Mouse (Mus musculus): ENCODE measurements around the gene Odf3l1. TPM values are rescaled to one million over a fixed set of nuclear protein-coding genes. Genes with fewer than 3 reads are reported as not detected.

The Odf3l1 gene
- polyA plus RNA-seq, 1 experiment from 2014 or later = not detected

GRCm38 (mm10) chr9:56803146-56803545, 61.3 kb downstream of the Odf3l1 start:
- H3K4me3 ChIP-seq (ENCODE audit: inconsistent target) = no peak overlapping the region
- no peaks in the 10 kb centered on the region for H3K79me2 ChIP-seq (ENCODE audit: inconsistent target)
- H3K27ac ChIP-seq = no peak overlapping the region
- H3K36me3 ChIP-seq (ENCODE audit: inconsistent target) = no peaks in the 10 kb centered on the region
- 97% methylated on average over 7 of the region's 7 CpGs for WGBS (ENCODE audit: missing documents)

Other genes starting within 250 kb of the Odf3l1 start
- not detected in 3 replicates for gene Lingo1, start 68.2 kb downstream of the Odf3l1 start, polyA plus RNA-seq (2018)
- gene Cspg4, start 354 bp upstream of the Odf3l1 start, polyA plus RNA-seq (2018) = 0.14 TPM in 1 of 3 replicates, not detected in the others
- 6.7 to 10.5 TPM (median 9.2 TPM) in 3 replicates for gene Snx33, start 63.7 kb upstream of the Odf3l1 start, polyA plus RNA-seq (2018)
- 8.7 to 43.8 TPM (median 38.4 TPM) in 3 replicates for gene Imp3, start 72.8 kb upstream of the Odf3l1 start, polyA plus RNA-seq (2018)
- 5.8 to 9.0 TPM (median 7.9 TPM) in 3 replicates for gene Snupn, start 86.2 kb upstream of the Odf3l1 start, polyA plus RNA-seq (2018)
- 12.0 to 23.0 TPM (median 12.3 TPM) in 3 replicates for gene Ptpn9, start 130.2 kb upstream of the Odf3l1 start, polyA plus RNA-seq (2018)
- 23.9 to 29.7 TPM (median 29.7 TPM) in 3 replicates for gene Sin3a, start 207.4 kb upstream of the Odf3l1 start, polyA plus RNA-seq (2018)